Mouse (Mus musculus) bone marrow, adult 2 months (tissue): Measurements from ENCODE around the gene Hist1h4b. TPM values are rescaled to one million over a fixed set of nuclear protein-coding genes. Genes with fewer than 3 reads are reported as not detected.
"Not testable (repeated sequence)": the region's sequence is repeated elsewhere in the genome, so short reads cannot be mapped to it uniquely, and the experiment has no call there.

Experiments used
- H3K27ac ChIP-seq: fragments of 200-500 bp; 2 replicates; pipeline ENCODE4 v1.5.1; 2012; ENCODE audit warnings: low read depth, mild to moderate bottlenecking, control low read depth, inconsistent platforms, low read length; ENCODE audit not compliant: control insufficient read depth, poor library complexity, insufficient read depth
- H3K4me1 ChIP-seq: fragments of 200-500 bp; 2 replicates; pipeline ENCODE4 v1.6.1; 2011; ENCODE audit warnings: low read length; ENCODE audit not compliant: control insufficient read depth, insufficient read depth
- H3K4me3 ChIP-seq: fragments of 200-500 bp; replicated peaks from 2 replicates; pipeline ENCODE3; 2011; ENCODE audit warnings: mild to moderate bottlenecking, low read depth, low read length, control low read depth; ENCODE audit not compliant: control insufficient read depth
- CTCF ChIP-seq: fragments of 200-500 bp; IDR thresholded peaks from 2 replicates; pipeline ENCODE4 v1.5.1; 2011; ENCODE audit warnings: low read length, control low read depth; ENCODE audit not compliant: control insufficient read depth, insufficient read depth
- POLR2A ChIP-seq: fragments of 200-500 bp; IDR thresholded peaks from 2 replicates; pipeline ENCODE4 v1.6.1; 2011; ENCODE audit warnings: low read depth, mild to moderate bottlenecking, control low read depth, low read length, borderline replicate concordance; ENCODE audit not compliant: control insufficient read depth
- WGBS: fragments of 180-500 bp; shearing (Covaris S2); methylation state at CpG from one replicate; pipeline ENCODE4 v1.1.7; 2018; 5-methylcytosine and 5-hydroxymethylcytosine counted together
- polyA plus RNA-seq: library from polyadenylated mRNA; stranded (reverse); fragments of >200 nt; gene quantifications from 2 replicates; pipeline ENCODE4 v1.2.4, GENCODE M21; 2011; ENCODE audit warnings: low replicate concordance; ENCODE audit not compliant: missing spikeins, insufficient read depth, insufficient read length

Gene Hist1h4b
- polyA plus RNA-seq, 1 experiment = 275 TPM

- peaks cover 2% of the 10 kb centered on the region; the same call in 1 of the 2 replicates for H3K4me1 ChIP-seq
- no peak for TF ChIP-seq CTCF
- TF ChIP-seq POLR2A = no peak
Measured at GRCm38 (mm10) chr13:23759916-23760239, 3.1 kb downstream of the Hist1h4b start.

GRCm38 (mm10) chr13:23760240-23760971 is 3.6 kb downstream of the Hist1h4b start:
- Histone ChIP-seq H3K4me1 (peaks cover 2% of the 10 kb centered on the region; the same call in 1 of the 2 replicates), H3K27ac (peak overlapping the region; percentile 99), H3K4me3 (peak overlapping the region; percentile 49)
- under 1% methylated on average over 23 of the region's 27 CpGs for WGBS
- TF ChIP-seq CTCF (no peak), POLR2A (no peak)

More at GRCm38 (mm10) chr13:23759916-23760239, 3.1 kb downstream of the Hist1h4b start:
- Histone ChIP-seq H3K27ac (peak overlapping the region; percentile 56; the same call in 1 of the 2 replicates), H3K4me3 (peak overlapping the region; percentile 3)
- WGBS = 38% methylated on average over 1 of the region's 1 CpGs

- Histone ChIP-seq H3K4me1 (no peaks in the 10 kb centered on the region; the same call in 1 of the 2 replicates), H3K4me3 (peak within 1 kb of the TSS; percentile 66), H3K27ac (peak within 1 kb of the TSS; percentile 99)
- TF ChIP-seq CTCF (no peak), POLR2A (peak; percentile 93)
- WGBS = under 1% methylated on average over 67 of the region's 72 CpGs
Measured at GRCm38 (mm10) chr13:23760972-23761864, 4.4 kb downstream of the Hist1h4b start, which contains the start of gene Hist1h4a. TSS of gene Hist1h4a (minus strand) at chr13:23761230.

GRCm38 (mm10) chr13:23761871-23762821 is 5.3 kb downstream of the Hist1h4b start, which contains the start of gene Hist1h3a:
TSS of gene Hist1h3a (minus strand) at chr13:23762386.
- peak; percentile 96 for TF ChIP-seq POLR2A
- Histone ChIP-seq H3K4me3 (peak within 1 kb of the TSS; percentile 66), H3K27ac (peak within 1 kb of the TSS; percentile 99)
- H3K4me1 ChIP-seq = not testable (repeated sequence)
- WGBS = under 1% methylated on average over 38 of the region's 52 CpGs

DNA sequence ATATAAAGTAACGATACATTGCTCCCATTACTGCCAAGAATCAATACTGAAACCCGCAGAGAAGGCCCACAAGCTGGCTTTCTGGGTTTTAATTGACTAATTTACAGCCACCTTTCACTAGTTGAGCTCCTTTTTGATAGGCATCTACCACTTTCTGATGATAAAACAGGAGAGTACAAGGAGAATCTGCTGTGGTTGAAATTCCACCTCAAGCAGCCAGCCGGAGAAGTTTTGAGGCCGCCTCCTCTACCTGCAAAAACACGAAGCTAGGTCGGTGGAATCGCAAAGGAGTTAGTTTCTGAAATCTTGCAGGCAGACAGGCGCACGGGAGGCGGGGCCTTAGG is 6.4 kb downstream of the Hist1h4b start:
- TF ChIP-seq CTCF = no peak
- no peak for TF ChIP-seq POLR2A
- H3K4me1 ChIP-seq = no peaks in the 10 kb centered on the region
- peak overlapping the region; percentile 33 for H3K4me3 ChIP-seq
- 2% methylated on average over 10 of the region's 10 CpGs for WGBS
- H3K27ac ChIP-seq = peak overlapping the region; percentile 75

- no peak for TF ChIP-seq CTCF
- peak; percentile 84 for TF ChIP-seq POLR2A
- peaks cover under 1% of the 10 kb centered on the region; the same call in 1 of the 2 replicates for H3K4me1 ChIP-seq
Measured at GRCm38 (mm10) chr13:23763586-23764323, 6.9 kb downstream of the Hist1h4b start, which contains the start of gene Hist1h1a. TSS of gene Hist1h1a (plus strand) at chr13:23763666.

More at GRCm38 (mm10) chr13:23763586-23764323, 6.9 kb downstream of the Hist1h4b start, which contains the start of gene Hist1h1a:
- Histone ChIP-seq H3K27ac (peak within 1 kb of the TSS; percentile 94), H3K4me3 (peak within 1 kb of the TSS; percentile 71)
- WGBS = 3% methylated on average over 34 of the region's 34 CpGs
